Mouse (Mus musculus) gastrocnemius, postnatal 25 days (tissue): Measurements from ENCODE around the gene Gkn2. TPM values are rescaled to one million over a fixed set of nuclear protein-coding genes. Genes with fewer than 3 reads are reported as not detected.

Experiments
- DNase-seq: peaks from one replicate; pipeline ENCODE4 v3.0.0; 2022
- long read RNA-seq, 2 experiments: library from polyadenylated mRNA; stranded (forward); transcript quantifications; one replicate each; pipeline ENCODE4 v2.0.0; 2021
- total RNA-seq, 2 experiments: library from RNA; stranded (reverse); gene quantifications; 1 replicate in 1 of 2; 2 replicates in 1 of 2; pipeline ENCODE4 v1.2.3; 2021

The Gkn2 gene
- not detected for total RNA-seq
- long read RNA-seq, experiment 1 = 0 reads
- long read RNA-seq, experiment 2 = 0 reads

- no peak for DNase-seq
These were observed at the start of gene Gkn2 for GRCm38 (mm10) chr6:87373057-87373456. Gkn2 (plus strand) TSS chr6:87373357.

- no peak for DNase-seq
These were observed 49.8 kb upstream of the Gkn2 start for GRCm38 (mm10) chr6:87323381-87323780.

DNA sequence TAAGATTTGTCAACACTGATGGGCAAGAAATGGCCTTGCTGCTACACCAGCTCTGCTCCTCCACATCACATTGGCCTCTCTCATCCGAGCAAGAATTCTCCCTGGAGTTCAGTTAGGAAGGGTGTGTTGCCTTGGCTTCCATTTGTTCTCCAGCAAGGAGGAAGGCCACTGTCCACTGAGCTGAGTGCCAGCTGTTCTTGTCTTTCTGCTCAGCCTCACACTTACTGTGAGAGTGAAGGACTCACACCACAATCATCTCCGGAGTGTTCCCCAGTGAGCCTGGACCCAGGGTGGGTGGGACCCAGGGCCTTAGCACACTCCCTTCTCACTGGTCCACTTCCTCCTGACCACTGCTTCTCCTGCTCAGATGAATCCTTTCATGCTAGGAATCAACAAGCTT lies 46.2 kb upstream of the Gkn2 start:
- DNase-seq = no peak

- DNase-seq = no peak
These were observed 44.6 kb upstream of the Gkn2 start for GRCm38 (mm10) chr6:87328265-87329173.

DNA sequence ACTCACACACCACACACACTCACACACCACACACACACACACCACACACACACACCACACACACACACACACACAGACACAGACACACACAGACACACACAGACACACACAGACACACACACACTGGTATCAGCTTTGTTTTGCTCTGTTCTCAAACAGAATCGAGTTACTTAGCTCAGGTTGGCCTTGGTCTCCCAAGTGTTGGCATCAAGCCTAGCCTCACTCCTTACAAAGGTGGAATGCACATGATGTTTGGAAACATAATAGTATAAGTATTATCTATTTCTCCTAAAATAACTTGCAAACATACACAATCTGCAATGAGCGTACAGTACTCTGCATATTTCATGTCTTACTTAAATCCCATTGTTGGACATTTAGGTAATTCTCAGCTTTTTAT lies 40.8 kb upstream of the Gkn2 start:
- DNase-seq = no peak

DNA sequence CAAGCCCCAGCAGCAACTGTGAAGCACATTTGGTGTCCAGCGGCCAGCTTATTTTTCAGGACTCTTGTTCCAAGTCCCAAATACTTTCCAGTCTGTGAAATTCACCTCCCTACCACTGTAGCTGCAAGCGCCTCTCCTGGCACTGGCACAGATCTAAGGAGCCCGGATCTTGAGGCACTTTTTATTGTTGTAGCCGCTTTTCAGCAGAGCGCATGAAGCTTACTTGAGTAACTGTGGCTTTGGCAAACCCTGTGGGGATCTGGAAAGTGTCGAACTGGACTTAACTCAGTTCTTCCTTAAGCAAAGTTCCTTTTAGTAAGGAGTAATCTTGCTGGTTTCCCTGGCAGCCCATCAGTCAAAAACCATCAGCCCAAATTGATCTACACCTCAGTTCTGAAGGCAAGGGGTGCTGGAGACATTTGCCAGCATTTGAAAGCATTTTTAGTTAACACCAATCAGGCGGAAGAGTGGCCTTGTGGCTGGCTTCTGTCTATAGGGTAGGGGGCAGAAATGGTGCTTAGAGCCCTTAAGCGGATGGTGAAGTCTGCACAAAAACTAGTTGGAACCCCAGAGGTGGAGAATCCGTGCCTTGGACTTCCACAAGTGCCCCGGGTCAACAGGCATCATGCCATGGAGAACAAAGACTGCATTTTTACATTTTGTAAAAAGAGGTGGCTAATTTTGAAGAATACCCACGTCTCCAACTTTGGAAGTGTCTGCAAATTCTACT lies 38.6 kb upstream of the Gkn2 start:
- peak; percentile 49 for DNase-seq

GRCm38 (mm10) chr6:87335091-87335934 lies 37.8 kb upstream of the Gkn2 start, which contains the start of gene Antxr1:
Antxr1 (minus strand) TSS chr6:87335821.
- DNase-seq = peak; percentile 68

DNA sequence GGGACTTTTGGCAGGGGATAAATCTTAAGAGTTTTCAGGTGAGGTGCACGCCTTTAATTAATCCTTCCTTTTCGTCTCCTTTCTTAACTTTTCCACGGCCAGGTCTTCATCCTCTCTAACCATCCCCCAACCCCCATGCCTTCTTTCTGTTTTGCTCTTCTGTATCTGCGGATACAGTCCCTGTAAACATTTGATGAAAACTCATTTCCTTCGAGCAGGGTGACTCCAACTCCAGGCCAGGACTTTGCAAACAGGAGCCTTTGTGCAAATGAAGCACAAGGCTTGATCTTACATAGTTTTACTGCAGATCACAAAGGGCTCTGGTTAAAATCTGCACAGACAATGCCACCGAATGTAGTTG lies 37.2 kb upstream of the Gkn2 start:
- no peak for DNase-seq

- no peak for DNase-seq
These were observed 22.3 kb upstream of the Gkn2 start, which contains the start of gene Gkn1 for GRCm38 (mm10) chr6:87350829-87351228. Gkn1 (minus strand) TSS chr6:87350942.

- peak; percentile 17 for DNase-seq
These were observed 18.7 kb upstream of the Gkn2 start for GRCm38 (mm10) chr6:87354441-87354840.

- no peak for DNase-seq
These were observed 3.9 kb upstream of the Gkn2 start for GRCm38 (mm10) chr6:87369223-87369622.

- DNase-seq = no peak
These were observed 11.0 kb downstream of the Gkn2 start for GRCm38 (mm10) chr6:87383926-87384691.

- no peak for DNase-seq
These were observed 11.6 kb downstream of the Gkn2 start for GRCm38 (mm10) chr6:87384761-87385160.

GRCm38 (mm10) chr6:87386203-87386602 lies 13.0 kb downstream of the Gkn2 start:
- no peak for DNase-seq

GRCm38 (mm10) chr6:87386681-87387080 lies 13.5 kb downstream of the Gkn2 start:
- DNase-seq = no peak

DNA sequence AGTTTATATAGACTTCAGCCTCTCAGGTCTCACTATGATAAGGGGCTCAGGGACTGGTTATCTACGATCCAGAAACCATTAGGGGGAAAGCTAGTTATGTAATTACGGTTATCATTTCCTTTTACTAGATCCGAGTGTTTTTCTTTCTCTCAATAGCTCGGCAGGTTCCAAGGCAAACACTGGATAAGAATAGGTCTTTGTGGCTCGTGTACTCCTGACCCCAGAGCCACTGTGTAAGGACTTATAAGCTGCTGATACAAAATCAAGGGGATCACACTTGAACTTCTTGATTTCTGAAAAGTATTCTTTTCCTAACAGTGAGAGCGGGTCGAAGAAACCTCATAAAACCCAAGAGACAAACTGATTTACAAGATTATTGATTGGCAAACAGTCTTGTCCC lies 15.7 kb downstream of the Gkn2 start, which contains the start of gene Gkn3:
TSS of gene Gkn3 (minus strand) at position 59 of the 400 bp plus-strand sequence.
- no peak for DNase-seq

DNA sequence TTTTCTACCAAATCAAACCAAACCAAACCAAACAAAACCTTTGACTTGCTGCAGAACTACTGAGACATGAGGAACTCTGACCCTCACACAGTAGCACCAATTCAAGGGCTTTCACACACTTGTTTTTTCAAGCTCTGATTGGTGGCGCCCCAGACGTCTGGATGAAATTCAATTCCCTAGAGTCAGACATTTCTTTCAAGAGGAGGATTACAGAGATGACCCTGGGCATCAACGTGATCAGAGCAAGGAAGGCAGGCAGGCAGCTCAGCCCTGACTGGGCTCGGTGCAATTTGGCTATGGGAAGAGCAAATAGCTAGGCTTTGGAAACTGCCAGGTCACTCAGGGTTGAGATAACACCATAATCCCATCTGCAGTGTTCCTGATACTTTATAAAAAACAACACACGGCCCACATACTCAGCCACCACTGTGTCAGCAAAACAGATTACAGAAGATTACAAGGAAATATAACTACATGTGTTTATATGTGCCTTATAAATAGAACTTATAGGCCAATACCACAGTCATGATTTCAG lies 16.4 kb downstream of the Gkn2 start:
- DNase-seq = no peak

- no peak for DNase-seq
These were observed 20.5 kb downstream of the Gkn2 start for GRCm38 (mm10) chr6:87393466-87394205.

DNA sequence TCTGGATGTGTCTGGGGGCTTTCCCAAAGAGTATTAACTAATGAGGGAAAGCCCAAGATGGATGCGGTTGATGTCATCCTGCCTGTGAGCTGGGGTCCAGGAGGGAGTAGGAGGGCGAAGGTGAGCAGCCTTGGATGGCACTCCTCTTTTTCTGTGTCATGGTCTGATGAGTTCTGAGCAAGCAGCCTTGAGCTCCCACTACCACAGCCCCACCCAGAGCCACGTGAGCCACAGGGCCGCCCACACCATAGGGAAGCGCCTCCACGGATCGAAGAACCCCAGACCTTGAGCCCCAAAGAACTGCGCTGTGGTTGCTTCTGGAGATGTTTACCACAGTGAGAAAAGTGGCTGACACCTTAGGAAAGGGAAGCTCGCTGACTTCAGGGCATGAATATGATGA lies 21.6 kb downstream of the Gkn2 start:
- DNase-seq = no peak

GRCm38 (mm10) chr6:87399137-87399536 lies 26.0 kb downstream of the Gkn2 start:
- no peak for DNase-seq
